Mouse (Mus musculus) midbrain, embryonic 16.5 days (tissue): ENCODE data around the gene Snx29. TPM values are rescaled to one million over a fixed set of nuclear protein-coding genes. Genes with fewer than 3 reads are reported as not detected.
A peak's percentile ranks its signal among the peaks of the same experiment; 100 is the strongest.
"Not testable (repeated sequence)": the region's sequence is repeated elsewhere in the genome, so short reads cannot be mapped to it uniquely, and the experiment has no call there.

ENCODE experiments used
- ATAC-seq: fragments of 200-750 bp; cut with Nextera tagmentation; 2 replicates; pipeline ENCODE4 v1.8.0; 2017; ENCODE audit warnings: moderate TSS enrichment
- H3K27ac ChIP-seq: fragments of 300-500 bp; sonication (generic); 2 replicates; pipeline ENCODE4 v1.5.1; 2014; ENCODE audit warnings: mild to moderate bottlenecking, low read length, mixed read lengths
- H3K27me3 ChIP-seq: fragments of 300-500 bp; sonication (generic); 2 replicates; pipeline ENCODE4 v1.6.1; 2014; ENCODE audit warnings: low read depth, low read length, mixed read lengths; ENCODE audit not compliant: control insufficient read depth, insufficient read depth
- H3K36me3 ChIP-seq: fragments of 300-500 bp; sonication (generic); 2 replicates; pipeline ENCODE4 v1.6.1; 2014; ENCODE audit warnings: mild to moderate bottlenecking, low read length, moderate library complexity, mixed read lengths; ENCODE audit not compliant: control insufficient read depth, insufficient read depth
- H3K4me1 ChIP-seq: fragments of 300-500 bp; sonication (generic); 2 replicates; pipeline ENCODE4 v1.6.1; 2014; ENCODE audit warnings: mild to moderate bottlenecking, low read length, mixed read lengths; ENCODE audit not compliant: control insufficient read depth, insufficient read depth
- H3K4me2 ChIP-seq: fragments of 300-500 bp; sonication (generic); 2 replicates; pipeline ENCODE4 v1.6.1; 2014; ENCODE audit warnings: mild to moderate bottlenecking, low read length, mixed read lengths
- H3K4me3 ChIP-seq: fragments of 300-500 bp; sonication (generic); 2 replicates; pipeline ENCODE4 v1.5.1; 2014; ENCODE audit warnings: low read depth, mild to moderate bottlenecking, low read length, moderate library complexity, mixed read lengths
- H3K9ac ChIP-seq: fragments of 300-500 bp; sonication (generic); 2 replicates; pipeline ENCODE4 v1.6.1; 2014; ENCODE audit warnings: low read depth, low read length, mixed read lengths
- H3K9me3 ChIP-seq: fragments of 300-500 bp; sonication (generic); replicated peaks from 2 replicates; pipeline ENCODE4 v1.6.1; 2014; ENCODE audit warnings: mild to moderate bottlenecking, low read length, mixed read lengths; ENCODE audit not compliant: control insufficient read depth, poor library complexity, severe bottlenecking
- WGBS: fragments of 180-500 bp; shearing (Covaris S2); extraction: QIAGEN DNeasy Blood & Tissue Kit; methylation state at CpG from one replicate; pipeline ENCODE4 v1.1.7; 2014; 5-methylcytosine and 5-hydroxymethylcytosine counted together
- polyA plus RNA-seq: library from polyadenylated mRNA; unstranded; fragments of >200 nt; fragmentation: Nextera tagmentation; extraction: Ambion mirVana; gene quantifications from 2 replicates; pipeline ENCODE4 v1.2.1, GENCODE M21; 2015

The Snx29 gene
- polyA plus RNA-seq, 1 experiment from 2014 or later = 16.8 TPM

GRCm38 (mm10) chr16:11343292-11343815, 20.6 kb downstream of the Snx29 start:
- no peaks in the 10 kb centered on the region for H3K36me3 ChIP-seq
- no peaks in the 10 kb centered on the region for H3K4me1 ChIP-seq
- H3K9ac ChIP-seq = no peak overlapping the region
- no peak overlapping the region for H3K4me2 ChIP-seq
- no peaks in the 10 kb centered on the region for H3K27me3 ChIP-seq
- no peak overlapping the region for H3K27ac ChIP-seq
- no peak for ATAC-seq
- no peak overlapping the region for H3K4me3 ChIP-seq
- WGBS = 93% methylated on average over 4 of the region's 4 CpGs
- no peaks in the 10 kb centered on the region for H3K9me3 ChIP-seq

GRCm38 (mm10) chr16:11351903-11352302, 29.2 kb downstream of the Snx29 start:
- no peak overlapping the region for H3K9ac ChIP-seq
- 69% methylated on average over 7 of the region's 7 CpGs for WGBS

GRCm38 (mm10) chr16:11359173-11359572, 36.5 kb downstream of the Snx29 start:
- Histone ChIP-seq H3K27me3 (no peaks in the 10 kb centered on the region), H3K4me2 (no peak overlapping the region), H3K9me3 (no peaks in the 10 kb centered on the region), H3K27ac (no peak overlapping the region), H3K9ac (no peak overlapping the region), H3K36me3 (peaks cover 6% of the 10 kb centered on the region; the same call in 1 of the 2 replicates), H3K4me1 (no peaks in the 10 kb centered on the region), H3K4me3 (no peak overlapping the region)
- WGBS = 79% methylated on average over 5 of the region's 5 CpGs
- no peak for ATAC-seq

More at GRCm38 (mm10) chr16:11351903-11352302, 29.2 kb downstream of the Snx29 start:
- H3K9me3 ChIP-seq = no peaks in the 10 kb centered on the region
- H3K27ac ChIP-seq = no peak overlapping the region
- no peak for ATAC-seq
- no peak overlapping the region for H3K4me3 ChIP-seq
- no peaks in the 10 kb centered on the region for H3K4me1 ChIP-seq
- no peaks in the 10 kb centered on the region for H3K27me3 ChIP-seq
- H3K4me2 ChIP-seq = no peak overlapping the region
- 0 out of 2 replicates have a peak, but pooled peaks cover 9% of the 10 kb centered on the region for H3K36me3 ChIP-seq

DNA sequence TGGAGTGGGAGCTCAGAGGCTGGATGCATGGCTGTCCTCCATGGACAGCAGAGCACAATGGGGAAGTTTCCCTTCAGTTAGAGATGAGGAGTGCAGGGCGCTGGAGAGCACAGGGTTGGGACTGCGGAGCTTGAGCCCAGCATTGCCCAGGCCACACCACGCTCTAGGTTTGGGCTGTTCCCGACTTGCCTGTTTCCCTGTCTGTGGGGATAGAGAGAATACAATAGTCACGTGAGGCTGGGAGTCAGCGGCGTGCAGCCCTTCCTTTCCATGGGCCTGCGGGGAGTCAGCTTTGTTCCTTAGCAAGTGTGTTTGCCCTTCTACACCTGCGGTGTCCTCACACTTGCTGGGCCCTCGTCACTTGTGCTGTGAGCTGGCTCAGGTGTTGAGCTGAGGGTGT, 37.2 kb downstream of the Snx29 start:
- Histone ChIP-seq H3K9me3 (no peaks in the 10 kb centered on the region), H3K9ac (no peak overlapping the region), H3K36me3 (peaks cover 3% of the 10 kb centered on the region; the same call in 1 of the 2 replicates), H3K4me3 (no peak overlapping the region), H3K4me1 (no peaks in the 10 kb centered on the region), H3K27ac (no peak overlapping the region), H3K27me3 (no peaks in the 10 kb centered on the region), H3K4me2 (no peak overlapping the region)
- ATAC-seq = no peak
- 17% methylated on average over 10 of the region's 10 CpGs for WGBS

DNA sequence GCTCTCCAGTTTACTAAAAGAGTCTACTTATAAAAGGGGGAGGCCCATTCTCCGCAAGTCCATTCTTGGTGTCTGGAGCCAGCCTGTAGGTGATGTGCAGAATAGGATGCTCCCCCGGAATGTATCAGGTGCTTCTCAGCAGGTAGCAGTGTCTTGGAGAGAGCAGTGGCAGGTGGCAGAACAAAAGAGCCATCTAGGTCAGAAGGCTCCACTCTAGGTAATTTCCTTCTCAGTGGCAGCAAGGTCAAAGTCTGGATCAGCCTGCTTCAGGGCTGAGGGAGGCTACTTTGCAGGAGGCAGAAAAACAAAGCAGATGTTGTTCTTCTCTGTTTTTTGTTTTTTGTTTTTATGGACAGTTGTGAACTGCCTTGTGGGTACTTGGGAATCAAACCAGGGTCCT, 37.9 kb downstream of the Snx29 start:
- H3K4me2 ChIP-seq, H3K27me3 ChIP-seq, H3K4me3 ChIP-seq, H3K9me3 ChIP-seq, H3K36me3 ChIP-seq, H3K4me1 ChIP-seq, ATAC-seq, H3K9ac ChIP-seq, H3K27ac ChIP-seq: not testable (repeated sequence)
- 57% methylated on average over 2 of the region's 2 CpGs for WGBS

DNA sequence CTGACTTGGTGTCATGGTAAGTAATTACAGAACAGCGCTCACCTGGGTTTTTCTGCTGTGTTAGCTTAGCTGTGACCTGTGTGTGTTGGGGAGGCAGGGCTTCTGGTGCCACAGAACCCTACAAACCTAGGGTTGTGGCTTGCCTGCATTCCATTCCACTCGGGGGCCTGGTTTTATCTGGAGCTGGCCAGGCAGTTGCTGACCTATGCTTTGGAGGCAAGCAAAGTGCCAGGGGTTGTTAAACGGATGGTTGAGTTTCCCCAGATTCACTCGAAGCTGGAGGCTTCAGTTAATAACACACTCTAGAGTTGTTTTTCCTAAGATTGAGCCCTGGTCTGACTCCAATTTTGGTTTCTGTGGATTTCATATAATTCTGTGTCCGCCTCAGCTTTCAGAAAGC, 42.9 kb downstream of the Snx29 start:
- H3K27me3 ChIP-seq = no peaks in the 10 kb centered on the region
- no peak overlapping the region for H3K9ac ChIP-seq
- no peak overlapping the region for H3K4me2 ChIP-seq
- H3K27ac ChIP-seq = no peak overlapping the region
- no peak for ATAC-seq
- peaks cover 14% of the 10 kb centered on the region for H3K4me1 ChIP-seq
- H3K4me3 ChIP-seq = no peak overlapping the region
- 83% methylated on average over 5 of the region's 5 CpGs for WGBS
- H3K9me3 ChIP-seq = no peaks in the 10 kb centered on the region
- no peaks in the 10 kb centered on the region for H3K36me3 ChIP-seq

- H3K27ac ChIP-seq = no peak overlapping the region
- 72% methylated on average over 1 of the region's 1 CpGs for WGBS
- no peak overlapping the region for H3K9ac ChIP-seq
- ATAC-seq = no peak
- no peaks in the 10 kb centered on the region for H3K9me3 ChIP-seq
- H3K36me3 ChIP-seq = no peaks in the 10 kb centered on the region
- no peak overlapping the region for H3K4me3 ChIP-seq
- H3K4me1 ChIP-seq = peaks cover 14% of the 10 kb centered on the region
- H3K27me3 ChIP-seq = no peaks in the 10 kb centered on the region
- no peak overlapping the region for H3K4me2 ChIP-seq
Observed at GRCm38 (mm10) chr16:11366851-11367250, 44.1 kb downstream of the Snx29 start.

GRCm38 (mm10) chr16:11368412-11368811, 45.7 kb downstream of the Snx29 start:
- Histone ChIP-seq H3K27me3 (no peaks in the 10 kb centered on the region), H3K36me3 (no peaks in the 10 kb centered on the region), H3K9ac (no peak overlapping the region), H3K27ac (no peak overlapping the region), H3K4me2 (no peak overlapping the region), H3K9me3 (no peaks in the 10 kb centered on the region), H3K4me1 (peaks cover 14% of the 10 kb centered on the region), H3K4me3 (no peak overlapping the region)
- WGBS = 86% methylated on average over 3 of the region's 3 CpGs
- no peak for ATAC-seq

DNA sequence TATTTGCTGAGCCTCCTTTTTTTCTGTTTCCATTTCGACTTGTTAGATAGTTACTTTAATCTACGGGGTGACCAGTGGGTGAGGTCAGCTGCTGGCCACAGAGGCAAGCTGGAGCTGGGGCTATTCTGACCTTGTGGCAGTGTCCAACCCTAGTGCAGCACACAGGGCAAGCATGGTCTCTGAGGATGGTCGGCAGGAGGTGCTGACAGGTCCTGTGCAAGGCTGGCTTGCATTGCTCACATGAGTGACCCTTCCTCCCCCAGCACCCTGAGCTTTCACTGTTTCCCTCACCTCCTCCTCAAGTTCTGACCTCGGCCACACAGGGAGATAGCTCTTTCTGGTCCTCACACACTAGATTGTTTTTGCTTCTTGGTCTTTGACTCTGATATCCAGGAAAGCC, 46.5 kb downstream of the Snx29 start:
- no peaks in the 10 kb centered on the region for H3K27me3 ChIP-seq
- H3K4me2 ChIP-seq = no peak overlapping the region
- no peak overlapping the region for H3K4me3 ChIP-seq
- no peak overlapping the region for H3K27ac ChIP-seq
- H3K4me1 ChIP-seq = peaks cover 14% of the 10 kb centered on the region
- WGBS = 46% methylated on average over 4 of the region's 4 CpGs
- no peaks in the 10 kb centered on the region for H3K36me3 ChIP-seq
- ATAC-seq = peak; percentile 40; the same call in 1 of the 2 replicates
- H3K9me3 ChIP-seq = no peaks in the 10 kb centered on the region
- H3K9ac ChIP-seq = no peak overlapping the region
